Mouse (Mus musculus): Measurements from ENCODE around the gene Rtn4rl2.

DNA sequence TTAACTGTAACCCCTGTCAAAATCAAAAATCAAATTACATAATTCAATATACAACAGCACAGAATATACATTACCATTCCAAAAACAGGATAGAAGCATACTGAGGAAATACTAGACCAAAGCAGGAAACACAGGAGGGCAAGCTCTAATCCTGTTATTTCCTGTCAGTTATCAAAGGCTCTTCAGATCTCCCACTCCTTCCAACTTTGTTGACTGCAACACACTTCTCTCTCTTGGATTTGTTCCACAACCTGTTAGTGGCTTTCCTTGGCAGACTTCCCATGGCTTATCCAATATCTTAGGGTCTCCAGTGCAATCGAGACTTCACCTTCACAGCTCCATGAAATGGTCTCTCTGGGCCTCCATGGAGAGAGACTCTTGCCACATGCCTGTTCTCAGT lies 41.3 kb downstream of the Rtn4rl2 start:
- TF ChIP-seq POLR2A (IDR thresholded peaks at IDR 0.05; ENCODE audit: insufficient read length, low read depth) (no peak), CEBPB (IDR thresholded peaks at IDR 0.05; ENCODE audit: insufficient read depth, poor library complexity, severe bottlenecking) (no peak), MYOG (IDR thresholded peaks at IDR 0.05; ENCODE audit: control insufficient read depth in 1 of 3, insufficient read depth in 1 of 3, insufficient read length in 2 of 3, low read depth in 2 of 3) (no peak), TCF12 (IDR thresholded peaks at IDR 0.05; ENCODE audit: insufficient read depth, poor library complexity, severe bottlenecking) (no peak), E2F4 (IDR thresholded peaks at IDR 0.05; ENCODE audit: insufficient read depth) (no peak), MYOD1 (IDR thresholded peaks at IDR 0.05; ENCODE audit: control insufficient read depth in 1 of 3, insufficient read length in 2 of 3, low read depth in 2 of 3) (no peak), MAX (IDR thresholded peaks at IDR 0.05; ENCODE audit: low read depth) (no peak), POLR2AphosphoS2 (IDR thresholded peaks at IDR 0.05; ENCODE audit: insufficient read length, low read depth) (no peak), USF1 (IDR thresholded peaks at IDR 0.05; ENCODE audit: low read depth) (no peak), SRF (IDR thresholded peaks at IDR 0.05; ENCODE audit: control insufficient read depth, insufficient read length, low read depth) (no peak), REST (IDR thresholded peaks at IDR 0.05; ENCODE audit: insufficient read depth, insufficient read length) (no peak), TCF3 (IDR thresholded peaks at IDR 0.05; ENCODE audit: insufficient read length, low read depth) (no peak)

All from myocyte (in vitro differentiated cells).